Mouse (Mus musculus) 416B (cell line): ENCODE measurements at regions not wholly inside any gene's neighbourhood (a gene's known extent, or its start where the extent isn't known, plus 50 kb on each side); places are given as distances from the start of the nearest gene placed in this dataset.

ENCODE experiments used
- DNase-seq: peaks from one replicate; pipeline ENCODE4 v3.0.0; 2011; ENCODE audit warnings: low read depth

DNA sequence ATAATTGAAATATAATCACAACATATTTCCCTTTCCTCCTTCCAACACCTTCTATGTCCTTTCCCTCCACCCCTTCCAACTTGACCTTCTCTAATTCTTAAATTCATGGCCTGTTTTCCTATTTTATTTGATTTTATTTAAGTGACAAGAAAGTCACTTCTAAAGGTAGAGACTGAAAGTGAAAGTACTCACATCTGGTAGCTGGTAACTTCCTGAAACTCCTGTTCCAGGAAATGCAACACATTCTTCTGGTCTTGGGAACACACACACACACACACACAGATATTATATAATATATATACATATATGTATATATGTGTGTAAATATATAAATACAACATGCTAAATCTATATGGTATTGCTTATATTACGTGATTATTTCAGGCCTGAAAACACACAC, 183.2 kb upstream of the Esx1 start:
- DNase-seq: peak; percentile 32

DNA sequence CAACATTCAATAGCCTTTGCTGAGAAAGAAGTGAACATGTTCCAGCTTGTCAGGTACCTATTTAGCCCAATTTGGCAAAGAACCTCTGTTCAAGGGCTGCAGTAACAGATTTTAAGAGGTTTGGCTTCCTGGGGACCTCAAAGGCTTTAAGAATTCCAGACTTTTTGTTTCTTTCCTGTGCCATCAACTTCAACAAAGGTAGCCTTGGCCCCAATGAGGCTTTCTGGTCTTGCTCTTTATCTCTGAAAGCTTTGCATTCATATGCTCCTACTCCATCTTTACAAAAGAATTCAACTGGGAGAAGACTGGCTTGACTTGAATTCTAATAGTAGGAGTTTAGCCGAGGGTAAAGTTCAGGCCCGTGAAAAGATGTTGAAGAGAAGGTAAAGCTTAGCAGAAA, 144.1 kb upstream of the Esx1 start:
- DNase-seq: no peak
